Mouse (Mus musculus) adrenal gland, adult 2 months (tissue): ENCODE data around the gene Nr5a1. TPM values are rescaled to one million over a fixed set of nuclear protein-coding genes. Genes with fewer than 3 reads are reported as not detected.

Source experiments
- DNase-seq: peaks from one replicate; pipeline ENCODE4 v3.0.0; 2021
- polyA plus RNA-seq: library from polyadenylated mRNA; depleted of rRNA; stranded (reverse); fragments of >200 nt; gene quantifications from 2 replicates; pipeline ENCODE4 v1.2.3, GENCODE M21; 2012
- total RNA-seq, 2 experiments: library from RNA; stranded (reverse); gene quantifications; 2 replicates each; pipeline ENCODE4 v1.2.3; 2021

The Nr5a1 gene
- total and polyA plus RNA-seq, 3 experiments, result 302 to 1,436 (median 765) TPM

DNA sequence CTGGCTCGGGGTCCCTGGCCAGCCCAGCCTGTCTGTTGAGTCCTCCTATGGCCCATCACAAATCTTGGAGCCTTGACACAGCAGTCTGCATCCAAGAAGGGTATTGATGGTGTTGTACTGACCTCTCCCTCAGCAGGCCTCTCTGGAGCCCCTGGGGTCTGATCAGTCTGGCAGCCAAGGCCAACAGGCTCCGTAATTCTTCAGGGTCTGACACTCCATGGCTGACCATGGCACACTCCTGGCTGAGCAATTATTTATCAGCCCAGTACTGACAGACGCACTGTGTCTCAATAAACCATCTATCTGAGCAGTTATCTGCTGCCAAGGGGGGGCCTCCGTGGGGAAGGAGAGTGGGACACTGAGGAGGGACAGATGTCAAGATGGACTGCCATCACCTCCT is 9.3 kb downstream of the Nr5a1 start:
- DNase-seq, result peak; percentile 84

DNA sequence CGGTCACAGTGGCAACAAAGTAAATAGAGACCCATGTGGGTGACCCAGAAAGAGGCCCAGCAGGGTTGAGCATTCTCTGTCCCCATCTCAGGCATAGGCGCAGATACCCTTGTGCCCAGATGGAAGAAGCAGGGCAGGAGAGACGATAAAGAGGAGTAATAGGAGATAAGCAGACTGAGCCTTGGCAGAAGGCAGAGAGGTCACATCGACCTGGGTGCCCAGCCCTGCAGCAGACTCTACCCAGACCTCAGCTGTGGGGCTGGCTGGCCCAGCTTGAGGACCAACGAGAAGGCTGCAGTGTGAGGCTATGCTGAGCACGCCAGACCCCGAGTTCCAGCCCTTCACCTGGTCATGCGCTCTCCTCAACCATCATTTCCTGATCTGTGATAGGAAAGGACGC is 10.0 kb downstream of the Nr5a1 start:
- DNase-seq, result no peak

GRCm38 (mm10) chr2:38700177-38700576 is 14.2 kb downstream of the Nr5a1 start:
- DNase-seq, result peak; percentile 52

DNA sequence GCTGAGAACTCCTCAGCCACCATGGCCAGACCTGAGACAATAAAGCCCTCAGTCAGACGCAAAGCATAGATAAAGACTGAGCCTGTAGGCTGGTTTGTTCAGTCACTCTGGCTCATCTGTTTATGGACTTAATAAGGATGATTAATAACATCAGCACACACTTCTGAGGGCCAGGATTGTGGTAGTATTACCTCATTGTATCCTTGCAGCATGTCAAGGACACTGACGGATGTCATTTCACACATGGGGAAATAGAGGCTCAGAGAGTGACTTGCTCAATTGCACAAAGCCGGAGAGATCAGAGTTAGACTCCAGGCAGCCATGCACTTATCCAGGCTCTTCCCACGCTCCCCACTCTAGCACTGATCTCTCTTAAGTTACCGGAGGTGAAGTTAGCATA is 15.7 kb downstream of the Nr5a1 start:
- peak; percentile 80 for DNase-seq

- no peak for DNase-seq
Observed at GRCm38 (mm10) chr2:38697128-38698120, 16.9 kb downstream of the Nr5a1 start.

GRCm38 (mm10) chr2:38695770-38696169 is 18.6 kb downstream of the Nr5a1 start:
- no peak for DNase-seq

- DNase-seq, result peak; percentile 72
Observed at GRCm38 (mm10) chr2:38691542-38691941, 22.8 kb downstream of the Nr5a1 start.

GRCm38 (mm10) chr2:38689881-38690280 is 24.5 kb downstream of the Nr5a1 start:
- DNase-seq, result peak; percentile 83

DNA sequence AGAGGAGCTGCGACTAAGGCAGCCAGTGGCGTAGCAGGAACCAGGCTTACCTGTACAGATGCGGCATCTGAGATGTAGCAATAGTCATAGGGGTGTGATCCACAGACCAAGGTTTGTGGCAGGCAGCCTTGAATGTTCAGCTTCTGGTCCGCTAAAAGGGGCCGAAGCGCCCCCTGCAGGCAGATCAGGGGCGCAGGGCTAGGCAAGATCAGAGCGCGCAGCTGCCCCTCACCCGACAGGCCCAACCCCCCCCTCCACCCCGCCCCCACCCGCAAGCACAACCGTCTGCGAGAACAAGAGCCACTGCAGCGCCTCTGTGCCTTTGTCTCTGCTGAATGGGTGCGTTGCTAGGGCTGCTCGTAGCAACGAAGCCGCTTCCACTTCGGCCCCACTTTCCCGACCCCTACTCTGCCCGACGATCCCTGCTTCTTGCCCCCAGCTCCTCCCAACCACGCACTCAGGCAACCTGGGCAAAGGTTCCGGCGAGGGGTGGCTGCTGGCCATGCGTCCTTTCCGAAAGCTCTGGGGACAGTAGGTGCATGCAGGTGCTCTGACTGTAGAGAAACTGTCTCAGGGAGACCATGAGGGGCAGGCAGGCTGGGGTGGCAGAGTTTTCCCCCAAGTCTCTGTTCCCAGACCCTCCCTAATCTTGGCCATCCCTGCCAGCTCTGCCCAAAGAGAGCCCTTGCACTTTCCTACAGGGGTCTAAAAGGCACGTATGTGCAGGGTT is 25.4 kb downstream of the Nr5a1 start:
- DNase-seq, result peak; percentile 62

GRCm38 (mm10) chr2:38685746-38686145 is 28.6 kb downstream of the Nr5a1 start:
- DNase-seq, result peak; percentile 72

DNA sequence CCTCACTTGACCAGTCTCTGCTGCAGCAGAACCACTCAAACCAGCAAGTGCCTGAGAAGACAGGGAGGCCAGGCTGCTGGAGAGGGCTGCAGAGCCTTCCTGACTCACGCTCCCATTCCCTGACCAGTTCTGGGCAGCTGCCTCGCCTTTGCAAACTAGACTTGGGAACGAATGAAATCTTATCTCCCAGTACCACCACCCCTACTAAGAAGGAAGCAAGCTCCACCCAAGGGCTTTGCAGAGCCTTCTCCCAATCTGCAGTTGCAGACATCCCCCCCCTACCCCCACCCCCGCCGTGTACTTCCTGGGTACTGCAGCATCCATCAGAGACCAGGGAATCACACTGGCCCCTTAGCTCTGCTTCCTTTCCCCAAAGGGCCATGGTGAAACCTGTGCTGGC is 31.3 kb downstream of the Nr5a1 start:
- no peak for DNase-seq

GRCm38 (mm10) chr2:38682209-38682608 is 32.1 kb downstream of the Nr5a1 start:
- DNase-seq, result no peak

DNA sequence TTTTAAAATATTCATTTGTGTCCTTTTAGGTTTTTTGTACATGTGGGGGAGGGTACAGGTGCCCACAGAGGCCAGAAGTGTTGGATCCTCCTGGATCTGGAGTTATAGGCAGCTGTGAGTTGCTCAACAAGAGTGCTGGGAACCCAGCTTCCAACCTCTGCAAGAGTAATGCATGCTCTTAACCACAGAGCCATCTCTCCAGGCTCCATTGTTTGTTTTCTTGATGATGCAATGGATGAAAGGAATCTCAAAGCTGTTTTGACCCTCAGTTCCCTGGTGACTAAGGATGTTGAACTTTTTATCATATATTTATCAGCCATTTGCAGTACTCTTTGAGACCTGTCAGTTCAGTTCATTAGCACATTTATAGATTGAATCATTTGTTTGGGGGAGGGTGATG is 35.4 kb downstream of the Nr5a1 start:
- DNase-seq, result no peak

- DNase-seq, result no peak
Observed at GRCm38 (mm10) chr2:38675366-38675969, 38.9 kb downstream of the Nr5a1 start.

- no peak for DNase-seq
Observed at GRCm38 (mm10) chr2:38672496-38672895, 41.8 kb downstream of the Nr5a1 start.

DNA sequence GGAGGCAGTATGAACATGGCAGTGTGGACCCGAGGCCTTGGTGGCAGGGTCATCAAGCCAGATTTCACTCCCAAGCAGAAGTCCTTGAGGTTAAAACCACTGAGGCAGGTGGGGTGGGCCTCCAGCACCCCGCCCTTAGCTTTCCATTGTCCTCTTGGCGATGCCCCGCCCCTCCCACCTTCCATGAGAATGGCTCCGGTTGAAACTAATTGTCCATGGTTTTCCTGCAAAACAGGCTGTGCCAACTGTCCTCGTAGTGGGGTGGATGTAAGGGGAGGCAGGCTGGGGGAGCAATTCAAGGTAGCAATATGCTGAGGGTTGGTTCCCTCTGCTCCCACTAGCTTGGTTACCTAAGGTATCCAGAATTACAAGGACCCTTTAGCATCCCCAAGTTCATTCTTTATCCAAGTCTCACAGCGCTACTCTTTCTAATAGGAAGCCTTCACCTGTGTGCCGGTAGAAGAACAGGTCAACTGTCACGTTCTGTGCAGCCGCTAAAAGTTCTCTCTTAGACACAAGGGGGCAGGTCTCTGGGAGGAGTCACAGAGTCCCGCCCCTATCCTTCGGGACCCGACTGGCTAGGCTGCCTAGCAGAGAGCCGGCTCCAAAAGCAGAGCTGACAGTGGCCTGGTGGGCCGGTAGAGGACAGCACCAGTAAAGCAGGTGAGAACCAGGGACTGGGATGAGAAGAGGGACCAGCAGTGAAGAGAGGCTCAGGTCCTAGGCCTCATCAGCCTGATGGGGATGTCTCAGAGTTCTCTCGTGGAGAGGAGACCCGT is 45.4 kb downstream of the Nr5a1 start:
- DNase-seq, result peak; percentile 68

GRCm38 (mm10) chr2:38661398-38661797 is 52.9 kb downstream of the Nr5a1 start:
- no peak for DNase-seq

DNA sequence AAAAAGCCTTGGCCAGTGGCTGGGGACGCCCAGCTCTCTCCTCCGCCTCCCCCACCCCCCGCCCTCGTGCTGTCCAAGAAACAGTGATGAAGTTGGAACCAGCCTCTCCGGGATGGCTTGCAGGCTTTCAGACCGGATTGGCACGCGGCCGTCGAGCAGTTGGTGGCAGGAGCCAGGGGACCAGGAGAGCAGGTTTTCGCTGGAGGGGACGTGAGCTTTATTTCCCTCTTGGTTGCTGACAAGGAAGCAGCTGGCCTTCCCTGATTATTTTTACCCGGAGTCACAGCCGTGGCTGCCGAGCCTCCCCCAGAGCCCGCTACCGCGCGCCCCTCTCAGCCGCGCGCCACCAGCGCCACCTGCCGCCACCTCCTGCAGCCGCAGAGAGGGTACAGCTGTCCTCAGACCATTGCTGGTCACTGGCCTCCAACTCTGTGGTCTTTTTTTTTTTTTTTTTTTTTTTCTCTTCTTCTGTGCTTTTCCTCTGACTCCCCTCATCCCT is 56.0 kb downstream of the Nr5a1 start:
- DNase-seq, result peak; percentile 90

GRCm38 (mm10) chr2:38653694-38654093 is 60.6 kb downstream of the Nr5a1 start:
- peak; percentile 71 for DNase-seq

- DNase-seq, result peak; percentile 76
Observed at GRCm38 (mm10) chr2:38653293-38653619, 61.1 kb downstream of the Nr5a1 start.

- DNase-seq, result peak; percentile 73
Observed at GRCm38 (mm10) chr2:38652565-38653292, 61.6 kb downstream of the Nr5a1 start.
